In the genomic region with DNA sequence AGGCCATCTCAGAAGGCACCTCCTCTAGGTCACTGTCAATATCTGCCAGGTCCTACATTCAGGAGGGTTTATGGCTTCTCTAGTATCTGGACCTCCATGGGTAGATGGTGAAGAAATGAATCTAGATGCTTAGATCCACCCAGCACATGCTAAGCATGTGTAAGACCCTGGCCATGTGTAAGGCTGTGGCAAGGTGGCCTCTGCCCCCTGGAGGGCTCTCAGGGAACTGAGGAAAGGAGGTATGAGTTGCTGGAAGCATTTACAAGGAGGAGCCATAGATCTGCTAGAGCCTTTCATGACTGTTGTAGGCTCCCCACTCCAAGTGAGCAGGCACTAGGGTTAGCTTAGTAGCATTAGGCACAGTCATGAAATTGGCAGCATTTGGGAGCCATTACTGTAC, we compare ENCODE assay signal across 9 mouse cellular contexts.
DNase-seq lines count a peak whose midpoint lies in the region; ATAC-seq and TF ChIP-seq lines count a peak whose summit lies in the region.
"Had no signal": no experiment of that assay in that cellular context is flagged by ENCODE, and none has a peak within 500 bp of the region (broad histone marks: within the 10 kb centered on the region; RNA-seq: fewer than 3 reads in every experiment).

No protein-coding gene starts in this region.

- no peak for ATAC-seq in kidney, postnatal 0 days (replicated peaks; ENCODE audit: low FRiP score, low read depth)
- ATAC-seq in kidney, embryonic 15.5 days (replicated peaks; ENCODE audit: low FRiP score), result no peak; the same call in 1 of the 2 replicates
- ATAC-seq in neural tube, embryonic 12.5 days (ENCODE audit: low FRiP score, low read depth), result 0 out of 2 replicates have a peak, but pooled peaks have one; percentile 39
- no peak for ATAC-seq in erythroblast, adult 5-6 weeks (replicated peaks; ENCODE audit: low FRiP score, poor library complexity, severe bottlenecking)

- peak; percentile 71 for TF ChIP-seq CTCF in kidney, postnatal 0 days (IDR thresholded peaks at IDR 0.05; ENCODE audit: low read depth)

- no peak overlapping the region for H3K9ac ChIP-seq in kidney, postnatal 0 days (ENCODE audit: low read depth, low read length)
- no peak overlapping the region for H3K9ac ChIP-seq in kidney, embryonic 15.5 days
- no peak overlapping the region for H3K9ac ChIP-seq in neural tube, embryonic 12.5 days

- peaks cover 10% of the 10 kb centered on the region; the same call in 1 of the 2 replicates for H3K4me1 ChIP-seq in kidney, postnatal 0 days (replicated peaks; ENCODE audit: insufficient read depth, low read length)
- peaks cover 37% of the 10 kb centered on the region for H3K4me1 ChIP-seq in kidney, embryonic 15.5 days
- H3K4me1 ChIP-seq in neural tube, embryonic 12.5 days, result 0 out of 2 replicates have a peak, but pooled peaks cover 8% of the 10 kb centered on the region

- H3K4me3 ChIP-seq in kidney, postnatal 0 days (replicated peaks; ENCODE audit: low read depth, low read length), result no peak overlapping the region
- no peak overlapping the region for H3K4me3 ChIP-seq in kidney, embryonic 15.5 days (replicated peaks)
- no peak overlapping the region for H3K4me3 ChIP-seq in neural tube, embryonic 12.5 days

- H3K36me3 ChIP-seq in kidney, postnatal 0 days (ENCODE audit: insufficient read depth, low read length), result no peaks in the 10 kb centered on the region
- no peaks in the 10 kb centered on the region for H3K36me3 ChIP-seq in kidney, embryonic 15.5 days
- H3K36me3 ChIP-seq in neural tube, embryonic 12.5 days, result no peaks in the 10 kb centered on the region

- H3K9me3 ChIP-seq in kidney, postnatal 0 days (replicated peaks; ENCODE audit: low read length), result no peaks in the 10 kb centered on the region
- H3K9me3 ChIP-seq in kidney, embryonic 15.5 days (replicated peaks), result no peaks in the 10 kb centered on the region
- no peaks in the 10 kb centered on the region for H3K9me3 ChIP-seq in neural tube, embryonic 12.5 days

- no peaks in the 10 kb centered on the region for H3K27me3 ChIP-seq in kidney, postnatal 0 days (ENCODE audit: insufficient read depth, low read length)
- peaks cover 1% of the 10 kb centered on the region; the same call in 1 of the 2 replicates for H3K27me3 ChIP-seq in kidney, embryonic 15.5 days
- H3K27me3 ChIP-seq in neural tube, embryonic 12.5 days (replicated peaks), result no peaks in the 10 kb centered on the region

- DNase-seq in kidney, postnatal 0 days (ENCODE audit: low spot score), result no peak
- DNase-seq in adipocyte (ENCODE audit: low spot score), result peak; percentile 54
- peak; percentile 48 for DNase-seq in embryo, embryonic 9.5 days (ENCODE audit: extremely low spot score)
- no peak for DNase-seq in gastrocnemius, postnatal 10 days
- DNase-seq in cerebellum, adult 9-11 months, result no peak
- DNase-seq: adrenal gland, postnatal 36 days had no signal

- no peak overlapping the region for H3K27ac ChIP-seq in kidney, postnatal 0 days
- no peak overlapping the region for H3K27ac ChIP-seq in kidney, embryonic 15.5 days
- H3K27ac ChIP-seq in neural tube, embryonic 12.5 days, result no peak overlapping the region

- no peak overlapping the region for H3K4me2 ChIP-seq in kidney, postnatal 0 days (ENCODE audit: low read length)
- no peak overlapping the region for H3K4me2 ChIP-seq in kidney, embryonic 15.5 days
- no peak overlapping the region for H3K4me2 ChIP-seq in neural tube, embryonic 12.5 days (replicated peaks)

Comparison
In these comparisons a context has a peak if more than half of its experiments do, and no peak if none do; other contexts are left out.
1. DNase-seq: peak in adipocyte (single experiment) and embryo, embryonic 9.5 days (single experiment); none in kidney, postnatal 0 days (single experiment), gastrocnemius, postnatal 10 days (single experiment) and cerebellum, adult 9-11 months (single experiment).